Mouse (Mus musculus) midbrain, embryonic 16.5 days (tissue): ENCODE data around the gene Fcgr2b. TPM values are rescaled to one million over a fixed set of nuclear protein-coding genes. Genes with fewer than 3 reads are reported as not detected.
"Not testable (repeated sequence)": the region's sequence is repeated elsewhere in the genome, so short reads cannot be mapped to it uniquely, and the experiment has no call there.

Experiments
- ATAC-seq: fragments of 200-750 bp; cut with Nextera tagmentation; 2 replicates; pipeline ENCODE4 v1.8.0; 2017; ENCODE audit warnings: moderate TSS enrichment
- H3K27ac ChIP-seq: fragments of 300-500 bp; sonication (generic); 2 replicates; pipeline ENCODE4 v1.5.1; 2014; ENCODE audit warnings: mild to moderate bottlenecking, low read length, mixed read lengths
- H3K27me3 ChIP-seq: fragments of 300-500 bp; sonication (generic); 2 replicates; pipeline ENCODE4 v1.6.1; 2014; ENCODE audit warnings: low read depth, low read length, mixed read lengths; ENCODE audit not compliant: control insufficient read depth, insufficient read depth
- H3K36me3 ChIP-seq: fragments of 300-500 bp; sonication (generic); 2 replicates; pipeline ENCODE4 v1.6.1; 2014; ENCODE audit warnings: mild to moderate bottlenecking, low read length, moderate library complexity, mixed read lengths; ENCODE audit not compliant: control insufficient read depth, insufficient read depth
- H3K4me1 ChIP-seq: fragments of 300-500 bp; sonication (generic); 2 replicates; pipeline ENCODE4 v1.6.1; 2014; ENCODE audit warnings: mild to moderate bottlenecking, low read length, mixed read lengths; ENCODE audit not compliant: control insufficient read depth, insufficient read depth
- H3K4me2 ChIP-seq: fragments of 300-500 bp; sonication (generic); 2 replicates; pipeline ENCODE4 v1.6.1; 2014; ENCODE audit warnings: mild to moderate bottlenecking, low read length, mixed read lengths
- H3K4me3 ChIP-seq: fragments of 300-500 bp; sonication (generic); 2 replicates; pipeline ENCODE4 v1.5.1; 2014; ENCODE audit warnings: low read depth, mild to moderate bottlenecking, low read length, moderate library complexity, mixed read lengths
- H3K9ac ChIP-seq: fragments of 300-500 bp; sonication (generic); 2 replicates; pipeline ENCODE4 v1.6.1; 2014; ENCODE audit warnings: low read depth, low read length, mixed read lengths
- H3K9me3 ChIP-seq: fragments of 300-500 bp; sonication (generic); replicated peaks from 2 replicates; pipeline ENCODE4 v1.6.1; 2014; ENCODE audit warnings: mild to moderate bottlenecking, low read length, mixed read lengths; ENCODE audit not compliant: control insufficient read depth, poor library complexity, severe bottlenecking
- WGBS: fragments of 180-500 bp; shearing (Covaris S2); extraction: QIAGEN DNeasy Blood & Tissue Kit; methylation state at CpG from one replicate; pipeline ENCODE4 v1.1.7; 2014; 5-methylcytosine and 5-hydroxymethylcytosine counted together
- polyA plus RNA-seq: library from polyadenylated mRNA; unstranded; fragments of >200 nt; fragmentation: Nextera tagmentation; extraction: Ambion mirVana; gene quantifications from 2 replicates; pipeline ENCODE4 v1.2.1, GENCODE M21; 2015

The Fcgr2b gene
- polyA plus RNA-seq, 1 experiment from 2014 or later = 1.7 TPM

DNA sequence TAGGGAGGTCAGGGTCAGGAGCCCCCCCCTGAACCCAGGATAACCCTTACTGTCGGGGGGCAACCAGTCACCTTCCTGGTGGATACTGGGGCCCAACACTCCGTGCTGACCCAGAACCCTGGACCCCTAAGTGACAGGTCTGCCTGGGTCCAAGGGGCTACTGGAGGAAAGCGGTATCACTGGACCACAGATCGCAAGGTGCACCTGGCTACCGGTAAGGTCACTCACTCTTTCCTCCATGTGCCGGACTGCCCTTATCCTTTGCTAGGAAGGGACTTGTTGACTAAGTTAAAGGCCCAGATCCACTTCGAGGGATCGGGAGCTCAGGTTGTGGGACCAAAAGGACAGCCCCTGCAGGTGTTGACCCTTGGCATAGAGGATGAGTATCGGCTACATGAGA lies 32.2 kb downstream of the Fcgr2b start:
- 91% methylated on average over 9 of the region's 9 CpGs for WGBS
- not testable (repeated sequence) for H3K4me3 ChIP-seq, H3K9me3 ChIP-seq, H3K36me3 ChIP-seq, H3K27ac ChIP-seq, H3K4me1 ChIP-seq, H3K27me3 ChIP-seq, H3K9ac ChIP-seq, ATAC-seq, H3K4me2 ChIP-seq

DNA sequence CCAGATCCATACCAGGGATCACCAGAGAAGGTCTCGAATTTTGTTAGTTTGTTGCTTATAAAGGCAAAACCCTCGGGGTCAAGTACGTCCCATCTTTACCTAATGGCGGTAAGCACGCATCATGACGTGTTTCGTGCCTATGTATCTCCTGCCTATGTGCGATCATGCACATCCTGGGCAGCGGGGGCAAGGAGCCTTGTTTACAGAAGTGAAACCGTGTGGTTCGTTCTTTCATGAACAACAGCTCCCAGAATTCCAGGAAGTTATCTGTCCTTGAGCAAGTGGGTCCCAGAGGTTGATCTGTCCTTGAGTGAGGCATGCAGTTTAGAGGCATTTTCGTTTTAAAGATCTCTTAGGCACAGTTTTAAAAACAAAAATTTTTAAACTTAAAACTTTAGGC lies 37.1 kb downstream of the Fcgr2b start:
- 89% methylated on average over 12 of the region's 12 CpGs for WGBS
- ATAC-seq = no peak
- no peaks in the 10 kb centered on the region for H3K4me1 ChIP-seq
- no peak overlapping the region for H3K9ac ChIP-seq
- H3K4me2 ChIP-seq = no peak overlapping the region
- H3K4me3 ChIP-seq = no peak overlapping the region
- H3K27ac ChIP-seq = no peak overlapping the region
- H3K36me3 ChIP-seq = no peaks in the 10 kb centered on the region
- H3K27me3 ChIP-seq = no peaks in the 10 kb centered on the region
- no peaks in the 10 kb centered on the region for H3K9me3 ChIP-seq

DNA sequence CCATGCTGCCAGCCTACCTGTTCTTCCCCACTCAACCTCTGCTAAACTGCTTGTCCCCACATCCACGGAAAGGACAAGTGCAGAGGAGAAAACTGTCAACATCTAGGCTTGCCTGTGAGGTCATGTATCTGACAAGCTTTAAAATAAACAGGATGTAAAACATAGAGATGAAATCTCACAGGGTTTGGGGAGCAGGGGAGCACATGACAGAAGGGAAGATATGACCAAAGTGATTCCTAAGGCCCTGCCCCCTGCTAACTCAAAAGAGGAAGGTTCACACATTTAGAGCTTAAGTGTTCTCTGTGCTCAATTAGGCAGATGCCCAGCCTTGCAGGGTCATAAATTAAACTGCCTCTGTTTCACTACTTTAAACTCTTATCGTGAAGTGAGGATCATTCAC lies 42.0 kb downstream of the Fcgr2b start:
- Histone ChIP-seq H3K27me3 (no peaks in the 10 kb centered on the region), H3K9ac (no peak overlapping the region), H3K4me3 (no peak overlapping the region), H3K36me3 (no peaks in the 10 kb centered on the region), H3K9me3 (no peaks in the 10 kb centered on the region), H3K27ac (no peak overlapping the region), H3K4me2 (no peak overlapping the region), H3K4me1 (no peaks in the 10 kb centered on the region)
- 94% methylated on average over 2 of the region's 2 CpGs for WGBS
- ATAC-seq = no peak

DNA sequence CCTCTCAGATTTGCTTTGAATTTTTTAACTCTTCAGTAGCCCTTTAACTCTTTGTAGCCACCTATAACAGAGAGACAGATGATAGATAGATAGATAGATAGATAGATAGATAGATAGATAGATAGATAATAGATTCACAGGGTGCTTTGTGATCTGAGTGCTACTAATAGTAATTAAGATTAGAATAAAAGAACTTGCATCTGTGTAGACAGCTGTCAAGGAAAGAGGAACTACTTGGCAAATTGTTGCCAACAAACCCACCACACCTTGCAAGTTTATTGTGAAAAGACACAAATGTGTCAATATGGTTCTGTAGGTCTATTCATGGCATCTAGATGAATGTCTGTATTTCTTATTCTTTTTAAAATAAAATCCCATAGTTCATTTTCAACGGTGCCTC lies 42.4 kb downstream of the Fcgr2b start:
- Histone ChIP-seq H3K4me1 (no peaks in the 10 kb centered on the region), H3K4me2 (no peak overlapping the region), H3K9ac (no peak overlapping the region), H3K9me3 (no peaks in the 10 kb centered on the region), H3K4me3 (no peak overlapping the region), H3K27me3 (no peaks in the 10 kb centered on the region), H3K36me3 (no peaks in the 10 kb centered on the region), H3K27ac (no peak overlapping the region)
- no peak for ATAC-seq
- 82% methylated on average over 1 of the region's 1 CpGs for WGBS

DNA sequence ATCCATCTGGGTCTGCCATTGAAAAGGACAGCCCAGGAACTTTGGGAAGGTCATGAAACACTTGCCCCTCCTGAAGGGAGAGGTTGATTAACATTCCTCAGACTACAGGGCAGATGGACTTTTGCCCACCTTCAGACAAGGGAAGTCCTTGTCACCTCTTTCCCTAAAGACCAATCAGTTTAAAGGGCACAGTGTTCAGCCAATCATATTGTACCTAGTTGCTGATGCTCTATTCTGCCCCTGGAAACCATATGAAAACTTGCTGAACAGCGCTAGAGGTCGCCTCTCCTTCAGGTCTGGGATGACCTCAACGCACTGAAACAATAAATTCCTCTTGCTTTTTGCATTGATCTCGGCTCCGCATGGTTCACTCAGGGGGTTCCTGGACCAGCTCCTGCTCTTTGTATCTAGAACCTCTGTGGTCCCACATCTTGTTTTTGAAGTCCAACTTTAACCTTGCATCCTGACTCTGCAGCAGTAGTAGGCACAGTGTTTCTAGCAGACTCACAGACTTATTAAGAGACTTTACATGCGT lies 42.9 kb downstream of the Fcgr2b start:
- no peak overlapping the region for H3K4me3 ChIP-seq
- no peaks in the 10 kb centered on the region for H3K27me3 ChIP-seq
- H3K4me1 ChIP-seq = no peaks in the 10 kb centered on the region
- no peaks in the 10 kb centered on the region for H3K36me3 ChIP-seq
- no peak overlapping the region for H3K27ac ChIP-seq
- ATAC-seq = no peak
- H3K9ac ChIP-seq = no peak overlapping the region
- WGBS = 78% methylated on average over 6 of the region's 6 CpGs
- no peak overlapping the region for H3K4me2 ChIP-seq
- H3K9me3 ChIP-seq = no peaks in the 10 kb centered on the region

DNA sequence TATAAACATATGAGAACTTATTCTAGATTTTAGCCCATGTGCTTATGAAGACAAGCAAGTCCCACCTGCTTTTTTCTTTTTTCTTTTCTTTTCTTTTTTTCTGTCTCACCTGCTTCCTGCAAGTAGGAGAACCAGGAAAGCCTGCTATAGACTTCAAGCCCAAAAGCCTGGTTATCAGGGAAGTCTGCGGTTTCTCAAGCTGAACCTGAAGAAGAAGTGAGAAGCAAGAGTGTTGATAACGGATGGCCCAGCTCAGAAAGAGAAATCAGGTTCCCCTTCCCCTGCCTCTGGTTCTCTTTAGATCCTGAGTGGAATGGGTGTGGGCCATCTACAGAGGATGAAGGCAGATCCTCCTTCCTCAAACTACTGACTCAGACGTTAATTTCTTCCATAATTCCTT lies 44.3 kb downstream of the Fcgr2b start:
- Histone ChIP-seq H3K9ac (no peak overlapping the region), H3K27ac (no peak overlapping the region), H3K27me3 (no peaks in the 10 kb centered on the region), H3K36me3 (no peaks in the 10 kb centered on the region), H3K9me3 (no peaks in the 10 kb centered on the region), H3K4me1 (no peaks in the 10 kb centered on the region), H3K4me2 (no peak overlapping the region), H3K4me3 (no peak overlapping the region)
- 86% methylated on average over 3 of the region's 3 CpGs for WGBS
- no peak for ATAC-seq

DNA sequence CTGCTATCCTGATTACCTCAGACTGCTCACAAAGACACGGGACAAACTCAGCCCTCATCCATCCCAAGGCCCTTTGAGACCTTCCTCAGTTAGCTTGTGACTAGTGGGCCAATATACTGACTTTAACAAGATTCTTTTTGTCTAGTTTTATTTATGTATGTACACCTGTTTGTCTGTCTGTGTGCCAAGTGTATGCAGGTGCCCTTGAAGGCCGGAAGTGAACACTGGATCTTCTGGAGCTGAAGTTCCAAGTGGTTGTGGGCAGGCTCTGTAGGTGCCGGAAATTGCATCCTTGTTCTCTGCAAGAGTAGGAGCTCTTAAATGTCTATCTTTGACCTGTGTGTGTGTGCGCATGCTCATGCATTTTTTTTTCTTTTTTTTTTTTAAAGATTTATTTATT lies 47.1 kb downstream of the Fcgr2b start:
- Histone ChIP-seq H3K4me1 (no peaks in the 10 kb centered on the region), H3K9ac (no peak overlapping the region), H3K4me2 (no peak overlapping the region), H3K27ac (no peak overlapping the region), H3K4me3 (no peak overlapping the region), H3K36me3 (no peaks in the 10 kb centered on the region), H3K27me3 (no peaks in the 10 kb centered on the region), H3K9me3 (no peaks in the 10 kb centered on the region)
- ATAC-seq = no peak
- 82% methylated on average over 4 of the region's 4 CpGs for WGBS

DNA sequence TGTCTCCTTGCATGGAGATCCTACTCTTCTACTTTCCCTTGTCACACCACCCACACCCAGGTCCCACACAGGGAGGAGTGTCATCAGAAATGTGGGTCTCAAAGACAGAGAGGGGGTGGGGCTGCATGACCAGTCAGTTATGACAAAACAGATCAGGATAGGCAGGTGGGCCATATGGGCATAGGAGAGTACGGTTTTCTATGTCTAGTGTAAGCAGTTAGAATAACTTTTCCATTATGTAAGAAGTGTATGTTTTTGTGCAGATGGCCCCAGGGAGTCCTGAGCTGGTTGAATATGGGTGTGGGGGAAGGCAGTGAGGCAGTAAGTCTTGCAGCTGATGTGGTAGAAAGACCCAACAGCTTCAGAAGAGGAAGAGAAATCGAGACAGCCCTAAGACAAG lies 47.9 kb downstream of the Fcgr2b start:
- no peak overlapping the region for H3K4me3 ChIP-seq
- WGBS = 78% methylated on average over 2 of the region's 2 CpGs
- no peaks in the 10 kb centered on the region for H3K36me3 ChIP-seq
- H3K27me3 ChIP-seq = no peaks in the 10 kb centered on the region
- no peak overlapping the region for H3K27ac ChIP-seq
- no peak overlapping the region for H3K4me2 ChIP-seq
- no peaks in the 10 kb centered on the region for H3K4me1 ChIP-seq
- H3K9me3 ChIP-seq = no peaks in the 10 kb centered on the region
- H3K9ac ChIP-seq = no peak overlapping the region
- ATAC-seq = no peak

DNA sequence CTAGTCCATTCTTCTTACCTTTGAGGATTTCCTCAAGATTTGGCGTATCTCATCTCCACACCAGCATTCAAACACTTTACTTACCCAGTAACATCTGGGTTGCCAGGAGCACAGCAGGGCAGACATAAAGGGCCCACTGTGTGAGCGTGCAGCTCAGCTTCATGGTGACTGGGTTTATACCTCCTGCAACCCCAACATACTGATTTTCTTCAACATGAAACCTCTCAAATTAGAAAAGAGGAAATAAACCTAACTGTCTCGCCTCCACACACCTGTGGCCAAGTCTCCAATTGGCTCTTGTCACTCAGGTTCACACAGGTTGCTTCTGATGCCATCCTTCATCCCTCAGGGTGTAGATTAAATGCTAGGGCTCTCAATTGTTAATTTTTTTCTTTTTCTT lies 49.0 kb downstream of the Fcgr2b start, which contains the start of gene Fcrla:
TSS of gene Fcrla (minus strand) at position 206 of the 400 bp plus-strand sequence.
- ATAC-seq = no peak
- H3K9me3 ChIP-seq = no peaks in the 10 kb centered on the region
- no peak within 1 kb of the TSS for H3K9ac ChIP-seq
- H3K27ac ChIP-seq = no peak within 1 kb of the TSS
- no peak within 1 kb of the TSS for H3K4me2 ChIP-seq
- WGBS = 73% methylated on average over 3 of the region's 3 CpGs
- no peaks in the 10 kb centered on the region for H3K4me1 ChIP-seq
- no peaks in the 10 kb centered on the region for H3K27me3 ChIP-seq
- no peak within 1 kb of the TSS for H3K4me3 ChIP-seq
- H3K36me3 ChIP-seq = no peaks in the 10 kb centered on the region
